Mouse (Mus musculus) heart, embryonic 10.5 days (tissue): Measurements from ENCODE around the gene Shc2. TPM values are rescaled to one million over a fixed set of nuclear protein-coding genes. Genes with fewer than 3 reads are reported as not detected.
A peak's percentile ranks its signal among the peaks of the same experiment; 100 is the strongest.

ENCODE experiments used
- DNase-seq: peaks from one replicate; pipeline ENCODE4 v3.0.0-alpha.2; 2017; ENCODE audit warnings: low spot score
- H3K27ac ChIP-seq: fragments of 300-500 bp; sonication (generic); 2 replicates; pipeline ENCODE4 v1.5.1; 2016; ENCODE audit warnings: mild to moderate bottlenecking
- H3K27me3 ChIP-seq: fragments of 300-500 bp; sonication (generic); 2 replicates; pipeline ENCODE4 v1.6.1; 2016; ENCODE audit warnings: mild to moderate bottlenecking; ENCODE audit not compliant: poor library complexity, insufficient read depth, severe bottlenecking
- H3K36me3 ChIP-seq: fragments of 300-500 bp; sonication (generic); 2 replicates; pipeline ENCODE4 v1.6.1; 2016; ENCODE audit warnings: mild to moderate bottlenecking, moderate library complexity
- H3K4me1 ChIP-seq: fragments of 300-500 bp; sonication (generic); 2 replicates; pipeline ENCODE4 v1.6.1; 2016; ENCODE audit warnings: mild to moderate bottlenecking
- H3K4me3 ChIP-seq: fragments of 300-500 bp; sonication (generic); 2 replicates; pipeline ENCODE4 v1.5.1; 2016; ENCODE audit warnings: mild to moderate bottlenecking, moderate library complexity
- H3K9me3 ChIP-seq: fragments of 300-500 bp; sonication (generic); 2 replicates; pipeline ENCODE4 v1.6.1; 2016; ENCODE audit warnings: mild to moderate bottlenecking, moderate library complexity
- WGBS: fragments of 180-500 bp; shearing (Covaris S2); methylation state at CpG from one replicate; pipeline ENCODE4 v1.1.7; 2016; 5-methylcytosine and 5-hydroxymethylcytosine counted together
- polyA plus RNA-seq: library from polyadenylated mRNA; unstranded; fragments of >200 nt; fragmentation: Nextera tagmentation; extraction: Ambion mirVana; gene quantifications from 2 replicates; pipeline ENCODE4 v1.2.1, GENCODE M21; 2016

The Shc2 gene
- polyA plus RNA-seq, 1 experiment from 2014 or later, result 6.3 TPM

DNA sequence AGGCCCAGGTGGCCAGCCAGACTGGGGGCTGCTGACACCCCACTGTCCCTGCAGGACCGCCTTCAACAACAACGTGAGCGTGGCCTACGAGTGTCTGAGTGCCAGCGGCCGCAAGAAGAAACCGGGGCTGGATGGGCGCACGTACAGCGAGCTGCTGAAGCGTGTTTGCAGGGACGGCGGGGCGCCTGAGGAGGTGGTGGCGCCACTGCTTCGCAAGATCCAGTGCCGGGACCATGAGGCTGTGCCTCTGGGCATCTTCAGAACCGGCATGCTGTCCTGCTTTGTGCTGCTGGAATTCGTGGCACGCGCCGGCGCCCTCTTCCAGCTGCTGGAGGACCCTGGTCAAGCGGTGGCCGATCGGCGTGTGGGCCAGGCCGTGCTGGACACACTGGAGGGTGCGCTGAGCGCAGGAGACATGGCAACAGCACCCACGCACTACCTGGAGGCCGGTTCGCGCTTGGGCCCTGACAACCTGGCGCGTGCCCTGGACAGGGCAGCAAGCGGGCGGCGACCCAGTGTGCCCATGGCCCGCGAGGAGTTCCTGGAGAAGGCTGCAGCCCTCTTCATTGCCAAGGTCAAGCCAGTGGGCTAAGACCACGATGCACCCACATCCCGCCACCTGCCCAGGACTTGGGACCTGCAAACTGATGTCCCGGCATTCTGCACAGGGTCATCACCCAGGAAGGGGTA is 37.8 kb upstream of the Shc2 start:
- Histone ChIP-seq H3K27me3 (no peaks in the 10 kb centered on the region; the same call in 1 of the 2 replicates), H3K27ac (peak overlapping the region; percentile 64; the same call in 1 of the 2 replicates), H3K4me1 (peaks cover 28% of the 10 kb centered on the region), H3K36me3 (peaks cover 16% of the 10 kb centered on the region; the same call in 1 of the 2 replicates), H3K9me3 (no peaks in the 10 kb centered on the region), H3K4me3 (peak overlapping the region; percentile 40)
- 37% methylated on average over 44 of the region's 44 CpGs for WGBS
- no peak for DNase-seq

DNA sequence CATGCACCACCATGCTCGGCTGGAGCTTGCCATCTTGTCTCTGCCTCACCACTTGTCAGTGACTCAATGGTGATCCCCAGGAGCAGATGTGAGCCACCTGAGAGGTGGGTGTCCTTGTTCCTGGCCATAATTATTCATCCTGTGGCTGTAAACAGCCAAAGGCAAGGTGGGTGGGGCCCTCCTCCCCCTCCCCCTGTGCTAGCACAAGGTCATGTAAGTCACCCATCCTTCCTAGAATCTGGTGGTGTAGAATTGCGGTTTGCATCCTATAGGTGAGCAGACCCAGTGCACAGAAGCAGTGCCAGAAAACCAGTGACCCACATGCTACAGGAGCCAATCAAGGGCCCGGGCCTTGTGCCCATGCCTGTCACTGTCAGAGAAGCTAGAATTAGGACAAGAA is 35.3 kb upstream of the Shc2 start:
- Histone ChIP-seq H3K36me3 (peaks cover 16% of the 10 kb centered on the region; the same call in 1 of the 2 replicates), H3K4me1 (peaks cover 32% of the 10 kb centered on the region), H3K27me3 (no peaks in the 10 kb centered on the region), H3K4me3 (no peak overlapping the region), H3K9me3 (no peaks in the 10 kb centered on the region), H3K27ac (no peak overlapping the region)
- no peak for DNase-seq
- WGBS, result 83% methylated on average over 3 of the region's 3 CpGs

DNA sequence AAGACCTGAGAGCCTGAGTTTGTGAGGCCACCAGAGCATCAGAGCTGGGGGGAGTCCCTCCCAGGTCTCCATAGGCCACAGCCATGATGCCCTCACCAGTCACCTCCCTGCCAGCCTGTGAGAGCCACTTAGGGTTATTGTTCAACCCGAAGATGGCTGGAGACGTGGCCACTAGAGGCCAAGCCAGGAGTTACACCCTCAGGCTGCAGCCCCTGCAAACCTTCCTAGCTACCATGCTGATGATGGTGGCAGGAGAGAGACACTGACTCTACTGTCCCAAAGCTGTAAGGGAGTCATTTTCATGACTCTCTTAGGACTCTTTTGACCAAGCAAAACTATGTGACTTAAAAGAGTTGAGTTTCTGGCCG is 34.4 kb upstream of the Shc2 start:
- 62% methylated on average over 3 of the region's 3 CpGs for WGBS
- Histone ChIP-seq H3K27me3 (no peaks in the 10 kb centered on the region), H3K4me3 (no peak overlapping the region), H3K4me1 (peaks cover 32% of the 10 kb centered on the region), H3K27ac (no peak overlapping the region), H3K9me3 (no peaks in the 10 kb centered on the region), H3K36me3 (peaks cover 16% of the 10 kb centered on the region; the same call in 1 of the 2 replicates)
- DNase-seq, result no peak

DNA sequence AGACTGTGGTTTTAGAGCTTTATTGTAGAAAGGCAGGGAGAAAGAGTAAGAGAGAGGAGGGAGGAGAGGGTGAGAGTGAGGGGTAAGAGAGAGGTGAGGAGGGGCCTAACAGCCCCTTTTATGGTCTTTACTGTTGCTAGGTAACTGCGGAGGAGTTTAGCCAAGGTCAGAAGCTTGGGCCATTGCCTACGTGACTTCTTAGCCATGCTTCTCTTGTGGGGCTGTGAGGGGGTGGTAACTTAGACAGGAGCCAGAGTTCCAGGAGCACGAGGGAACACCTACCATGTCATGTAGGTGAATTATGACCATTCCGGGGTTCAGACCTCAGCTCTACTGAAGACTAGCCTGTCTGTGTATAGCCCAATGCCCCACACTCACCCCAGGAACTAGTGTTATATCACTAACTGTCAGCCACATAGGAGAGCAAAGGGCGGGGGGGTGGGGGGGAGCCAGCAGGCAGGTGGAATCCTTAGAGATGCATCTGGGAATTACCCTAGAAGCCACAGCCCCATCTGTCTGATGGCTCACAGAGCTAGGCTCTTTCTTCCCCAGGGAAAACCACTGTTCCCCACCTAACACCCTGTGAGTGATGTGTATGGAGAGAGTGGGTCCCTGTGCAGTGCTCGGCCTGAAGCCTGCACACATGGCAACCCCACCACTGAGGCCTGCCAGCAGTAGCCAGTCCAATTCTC is 33.8 kb upstream of the Shc2 start:
- Histone ChIP-seq H3K27ac (no peak overlapping the region), H3K4me1 (peaks cover 32% of the 10 kb centered on the region), H3K36me3 (peaks cover 16% of the 10 kb centered on the region; the same call in 1 of the 2 replicates), H3K4me3 (no peak overlapping the region), H3K27me3 (no peaks in the 10 kb centered on the region), H3K9me3 (no peaks in the 10 kb centered on the region)
- DNase-seq, result no peak
- 83% methylated on average over 6 of the region's 6 CpGs for WGBS

DNA sequence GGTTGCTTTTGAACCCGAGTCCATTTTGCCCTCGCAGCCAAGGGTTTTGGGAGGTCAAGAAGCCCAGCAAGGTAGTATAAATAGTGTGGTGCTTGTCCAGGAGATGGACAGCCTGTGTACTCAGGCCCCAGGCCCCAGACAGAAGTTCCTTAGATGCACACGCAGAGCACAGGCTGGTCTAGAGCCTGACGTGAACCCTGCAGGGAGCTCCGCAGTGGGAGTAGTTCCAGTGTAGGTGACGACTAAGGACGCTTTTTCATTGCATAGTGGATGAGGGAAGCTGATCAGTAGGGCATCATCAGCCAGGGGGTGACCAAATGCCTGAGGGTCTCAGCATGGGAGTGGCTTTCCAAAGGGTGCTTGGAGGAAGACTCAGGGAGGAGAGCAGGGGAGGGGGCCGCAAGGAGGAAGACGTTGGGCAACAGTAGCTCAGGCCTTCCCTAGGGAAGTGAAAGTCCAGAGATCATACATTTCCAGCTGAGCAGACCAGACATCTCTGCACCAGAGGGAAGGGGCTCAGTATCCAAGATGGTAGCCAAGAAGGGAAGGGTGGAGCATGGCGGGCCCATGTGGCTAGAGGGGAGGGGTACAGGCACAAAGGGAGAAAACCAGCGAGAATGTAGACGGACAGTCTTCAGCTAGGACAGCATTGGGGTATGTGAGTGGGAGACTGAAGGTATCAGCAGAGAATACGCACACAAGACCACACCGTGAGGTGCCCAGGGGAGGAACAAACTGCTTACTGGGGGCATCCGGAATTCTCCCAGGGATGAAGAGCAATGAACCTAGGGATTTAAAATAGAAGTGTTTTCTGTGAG is 32.6 kb upstream of the Shc2 start:
- Histone ChIP-seq H3K27ac (peak overlapping the region; percentile 94), H3K4me1 (peaks cover 21% of the 10 kb centered on the region), H3K27me3 (peaks cover 4% of the 10 kb centered on the region), H3K9me3 (no peaks in the 10 kb centered on the region), H3K4me3 (peak overlapping the region; percentile 90), H3K36me3 (peaks cover 14% of the 10 kb centered on the region; the same call in 1 of the 2 replicates)
- DNase-seq, result no peak
- WGBS, result 36% methylated on average over 15 of the region's 15 CpGs

DNA sequence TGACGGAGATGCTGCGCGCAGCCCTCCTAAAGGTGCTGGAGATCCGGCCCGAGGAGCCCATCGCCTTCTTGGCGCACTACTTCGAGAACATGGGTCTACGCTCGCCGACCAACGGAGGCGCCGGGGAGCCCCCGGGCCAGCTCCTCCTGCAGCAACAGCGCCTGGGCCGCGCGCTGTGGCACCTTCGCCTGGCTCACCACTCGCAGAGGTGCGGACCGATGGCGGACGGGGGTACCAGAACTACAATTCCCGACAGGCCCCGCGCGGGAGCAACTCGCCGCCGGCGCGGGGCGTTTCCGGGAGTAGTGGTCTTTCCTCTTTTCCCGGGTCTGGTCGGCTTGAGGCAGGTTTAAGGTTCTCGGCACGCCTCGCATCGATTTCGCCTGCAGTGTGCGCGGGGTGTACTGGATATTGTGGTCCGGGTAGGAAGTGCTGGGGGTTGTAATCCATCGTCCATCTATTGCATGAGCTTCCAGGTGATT is 31.9 kb upstream of the Shc2 start:
- Histone ChIP-seq H3K36me3 (peaks cover 14% of the 10 kb centered on the region; the same call in 1 of the 2 replicates), H3K27me3 (peaks cover 11% of the 10 kb centered on the region), H3K4me1 (peaks cover 19% of the 10 kb centered on the region), H3K9me3 (no peaks in the 10 kb centered on the region), H3K27ac (peak overlapping the region; percentile 94), H3K4me3 (peak overlapping the region; percentile 90)
- WGBS, result under 1% methylated on average over 47 of the region's 47 CpGs
- peak; percentile 90 for DNase-seq

DNA sequence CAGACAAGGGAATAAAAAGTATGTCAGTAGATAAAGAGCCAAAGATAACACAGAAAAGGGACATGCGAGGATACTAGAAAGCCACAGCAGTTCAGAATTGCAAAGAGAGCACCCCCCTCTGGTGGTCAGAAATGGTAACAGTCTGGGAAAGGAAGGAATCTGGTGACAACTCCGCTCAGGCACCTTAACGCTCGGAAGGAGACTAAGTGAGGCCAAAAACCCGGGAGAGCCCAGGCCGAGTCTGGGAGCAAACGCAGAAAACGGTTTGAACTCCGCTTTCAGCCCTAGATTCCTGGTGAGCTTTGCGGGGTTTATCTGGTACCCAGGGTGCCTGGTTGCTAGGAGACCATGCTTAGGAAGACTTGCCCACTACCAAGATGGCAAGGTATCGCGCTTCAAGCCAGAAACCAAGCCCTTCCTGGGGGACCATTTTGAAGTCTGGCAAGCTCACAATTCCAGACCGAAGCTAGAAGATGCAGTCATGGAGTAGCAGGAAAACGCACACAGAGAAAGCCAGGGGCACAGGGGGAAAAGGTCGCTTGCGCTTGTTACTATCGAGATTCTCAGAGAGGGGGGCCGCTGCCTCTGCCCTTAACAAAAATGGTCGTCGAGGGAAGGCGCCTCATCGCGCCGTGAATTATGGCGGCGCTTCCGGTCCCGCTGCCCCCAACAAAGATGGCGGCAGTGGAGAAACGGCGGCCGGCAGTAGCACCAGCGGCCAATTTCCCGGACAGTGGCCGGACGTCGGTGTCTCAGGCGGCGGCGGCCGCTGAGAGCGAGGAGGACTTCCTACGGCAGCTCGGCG is 31.3 kb upstream of the Shc2 start, which contains the start of gene Tpgs1:
Tpgs1 (plus strand) TSS at position 599 of the 805 bp plus-strand sequence.
- H3K9me3 ChIP-seq, result no peaks in the 10 kb centered on the region

DNA sequence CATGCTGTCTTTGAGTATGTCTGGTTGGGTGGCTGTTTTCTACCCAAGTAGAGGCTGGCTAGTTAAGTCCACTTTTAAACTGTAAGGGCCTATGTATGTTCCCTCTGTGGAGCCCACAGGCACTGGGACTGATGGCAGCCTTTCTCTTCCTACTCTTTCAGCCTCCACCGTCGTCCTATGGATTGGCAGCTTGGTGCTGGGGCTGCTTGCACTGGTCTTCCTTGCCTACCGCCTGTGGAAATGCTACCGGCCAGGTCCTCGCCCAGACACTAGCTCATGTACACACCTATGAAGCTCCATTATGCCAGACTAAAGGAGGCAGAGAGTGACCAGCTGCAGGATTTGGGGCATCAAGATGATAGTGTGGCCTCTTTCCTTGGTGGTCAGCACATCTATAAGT is 30.4 kb upstream of the Shc2 start:
- no peak for DNase-seq
- H3K4me3 ChIP-seq, result no peak overlapping the region
- WGBS, result 77% methylated on average over 5 of the region's 5 CpGs
- peaks cover 5% of the 10 kb centered on the region; the same call in 1 of the 2 replicates for H3K36me3 ChIP-seq
- H3K9me3 ChIP-seq, result no peaks in the 10 kb centered on the region
- H3K27ac ChIP-seq, result no peak overlapping the region
- H3K27me3 ChIP-seq, result peaks cover 12% of the 10 kb centered on the region
- H3K4me1 ChIP-seq, result peaks cover 24% of the 10 kb centered on the region

More for the DNA sequence above, 31.3 kb upstream of the Shc2 start, which contains the start of gene Tpgs1:
- H3K27ac ChIP-seq, result peak within 1 kb of the TSS; percentile 94
- H3K36me3 ChIP-seq, result peaks cover 13% of the 10 kb centered on the region; the same call in 1 of the 2 replicates
- WGBS, result under 1% methylated on average over 45 of the region's 45 CpGs
- peak within 1 kb of the TSS; percentile 90 for H3K4me3 ChIP-seq
- DNase-seq, result peak; percentile 96
- peaks cover 12% of the 10 kb centered on the region for H3K27me3 ChIP-seq
- peaks cover 24% of the 10 kb centered on the region for H3K4me1 ChIP-seq

DNA sequence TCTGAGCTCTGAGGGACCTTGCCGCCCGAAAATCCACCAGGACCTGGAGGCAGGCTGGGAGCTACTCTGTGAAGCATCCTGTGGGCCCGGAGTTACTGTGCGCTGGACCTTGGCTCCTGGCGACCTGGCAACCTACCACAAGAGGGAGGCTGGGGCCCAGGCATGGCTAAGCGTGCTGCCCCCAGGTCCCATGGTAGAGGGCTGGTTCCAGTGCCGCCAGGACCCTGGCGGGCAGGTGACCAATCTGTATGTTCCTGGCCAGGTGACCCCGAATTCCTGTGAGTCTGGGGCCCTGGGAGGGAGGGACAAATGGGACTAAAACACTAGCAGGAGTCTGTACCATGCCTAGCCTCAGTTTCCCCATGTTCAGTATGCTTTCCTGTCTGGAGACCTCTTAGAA is 28.8 kb upstream of the Shc2 start:
- H3K4me3 ChIP-seq, result no peak overlapping the region
- WGBS, result 64% methylated on average over 9 of the region's 9 CpGs

DNA sequence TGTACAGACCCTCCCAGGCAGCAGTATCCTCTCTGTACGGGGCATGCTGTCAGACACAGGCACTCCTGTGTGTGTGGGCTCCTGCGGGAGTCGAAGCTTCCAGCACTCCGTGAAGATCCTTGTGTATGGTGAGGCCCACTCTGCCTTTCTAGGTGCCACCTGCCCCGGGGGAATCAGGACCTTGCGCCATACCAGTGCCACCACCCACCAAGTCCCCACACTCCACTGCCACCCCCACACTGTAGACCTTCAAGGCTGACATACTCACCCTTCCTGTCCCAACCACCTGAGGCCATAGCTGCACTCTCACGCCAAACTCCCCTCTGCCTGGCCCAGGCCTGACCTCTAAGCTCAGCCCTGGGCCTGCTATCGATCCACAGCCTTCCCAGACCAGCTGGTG is 27.3 kb upstream of the Shc2 start:
- Histone ChIP-seq H3K27me3 (peaks cover 16% of the 10 kb centered on the region), H3K4me1 (peaks cover 16% of the 10 kb centered on the region), H3K27ac (no peak overlapping the region), H3K4me3 (no peak overlapping the region), H3K36me3 (no peaks in the 10 kb centered on the region), H3K9me3 (no peaks in the 10 kb centered on the region)
- 87% methylated on average over 8 of the region's 8 CpGs for WGBS
- DNase-seq, result no peak

More for the DNA sequence above, 28.8 kb upstream of the Shc2 start:
- Histone ChIP-seq H3K36me3 (no peaks in the 10 kb centered on the region), H3K9me3 (no peaks in the 10 kb centered on the region), H3K4me1 (peaks cover 23% of the 10 kb centered on the region), H3K27ac (no peak overlapping the region), H3K27me3 (peaks cover 12% of the 10 kb centered on the region)
- no peak for DNase-seq

DNA sequence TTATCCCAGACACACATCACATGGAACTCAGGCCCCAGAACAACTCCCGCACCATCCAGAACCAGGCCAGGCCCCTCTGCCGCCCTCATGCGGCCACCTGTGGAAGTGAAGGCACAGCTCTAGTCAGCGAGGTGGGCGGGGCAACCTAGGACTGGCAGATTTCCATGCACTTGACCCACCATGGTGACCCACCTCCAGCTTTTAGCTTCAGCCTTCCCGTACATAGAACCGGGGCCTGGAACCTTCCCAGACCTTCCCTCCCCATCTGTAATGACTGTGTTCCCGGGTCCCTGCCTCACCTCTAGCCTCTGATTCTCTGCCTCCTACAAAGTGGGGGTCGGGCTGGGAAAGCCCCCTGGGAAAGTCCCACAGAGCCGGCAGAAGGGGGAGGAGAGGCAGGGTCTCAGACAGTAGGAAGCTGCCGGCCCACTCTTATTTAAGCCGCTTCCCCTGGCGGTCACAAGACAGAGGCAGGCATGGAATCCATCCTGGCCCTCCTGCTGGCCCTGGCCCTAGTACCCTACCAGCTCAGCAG is 26.5 kb upstream of the Shc2 start, which contains the start of gene Madcam1:
Madcam1 (plus strand) TSS at position 429 of the 535 bp plus-strand sequence.
- 14% methylated on average over 13 of the region's 13 CpGs for WGBS
- no peaks in the 10 kb centered on the region for H3K9me3 ChIP-seq
- H3K36me3 ChIP-seq, result no peaks in the 10 kb centered on the region
- no peak within 1 kb of the TSS for H3K27ac ChIP-seq
- H3K4me3 ChIP-seq, result no peak within 1 kb of the TSS
- H3K27me3 ChIP-seq, result peaks cover 16% of the 10 kb centered on the region
- peaks cover 15% of the 10 kb centered on the region for H3K4me1 ChIP-seq
- DNase-seq, result peak; percentile 90
